Mouse (Mus musculus) kidney, postnatal 25 days (tissue): ENCODE measurements around the gene Gm12117.
A peak's percentile ranks its signal among the peaks of the same experiment; 100 is the strongest.

Experiments
- DNase-seq, 2 experiments: peaks; one replicate each; pipeline ENCODE4 v3.0.0; 2021; ENCODE audit warnings: mixed read lengths in 2 of 2

The Gm12117 gene

DNA sequence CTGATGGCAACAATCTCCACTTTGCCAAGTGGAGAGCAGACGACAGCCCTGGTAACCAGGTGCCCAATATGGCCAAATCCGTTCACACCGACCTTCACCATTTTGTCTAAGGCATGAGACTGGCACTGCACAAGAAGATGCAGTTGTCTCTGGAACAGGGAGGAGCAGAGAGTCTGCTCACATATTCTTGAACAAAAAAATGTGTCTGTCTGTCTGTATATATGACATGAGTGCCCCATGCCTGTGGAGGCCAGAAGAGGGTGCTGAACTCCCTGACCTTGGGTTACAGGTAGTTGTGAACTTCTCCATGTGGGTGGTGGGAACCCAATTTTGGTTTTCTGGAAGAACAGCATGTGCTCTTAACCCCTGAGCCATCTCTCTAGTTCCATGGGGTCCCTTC lies at the start of gene Gm12117:
Gene Gm12117, minus strand, starts transcription at position 101 of the 400 bp plus-strand sequence.
- DNase-seq, result no peak

- DNase-seq, result no peak
Observed at GRCm38 (mm10) chr11:33319006-33319611, 42.6 kb upstream of the Gm12117 start.

DNA sequence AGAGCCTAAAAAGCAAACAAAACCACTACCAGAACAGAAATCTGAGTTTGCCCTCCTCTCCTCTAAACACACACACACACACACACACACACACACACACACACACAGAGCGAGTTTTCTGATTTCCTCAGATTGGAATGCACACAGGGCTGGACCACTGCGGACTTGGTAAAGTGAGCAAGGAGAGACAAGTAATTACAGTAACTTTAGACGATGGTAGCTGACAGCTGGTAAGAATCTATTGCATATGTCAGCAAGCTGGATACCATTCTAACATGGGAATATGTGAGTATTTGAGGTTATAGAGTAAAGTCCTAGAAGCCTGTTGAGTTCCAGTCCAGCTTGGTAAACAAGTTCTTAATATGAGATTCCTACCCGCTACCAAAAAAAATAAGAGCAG lies 33.0 kb upstream of the Gm12117 start:
- DNase-seq, result no peak

- no peak for DNase-seq
Observed at GRCm38 (mm10) chr11:33300859-33301258, 24.3 kb upstream of the Gm12117 start.

GRCm38 (mm10) chr11:33299371-33299770 lies 22.8 kb upstream of the Gm12117 start:
- no peak for DNase-seq

DNA sequence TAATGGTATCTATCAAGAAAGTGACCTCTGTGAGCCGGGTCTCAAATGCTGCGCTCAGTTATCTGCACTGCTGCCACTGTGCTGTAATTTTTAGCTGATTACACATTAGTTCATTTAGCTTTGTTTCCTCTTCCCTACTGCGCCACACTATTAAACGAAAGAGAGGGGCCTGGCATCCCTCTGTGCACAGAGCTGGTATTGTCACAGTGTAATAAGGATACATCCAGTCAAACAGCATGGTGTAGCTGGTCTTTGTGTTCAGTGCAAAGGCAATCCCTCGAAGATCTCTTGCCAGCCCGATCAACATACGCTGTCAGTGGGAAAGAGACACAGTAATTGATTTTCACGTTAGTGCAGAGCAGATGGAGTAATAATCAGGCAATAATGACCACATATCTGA lies 20.6 kb upstream of the Gm12117 start:
- DNase-seq, result no peak

- DNase-seq, result peak in 1 of 2 experiments; percentile 6
Observed at GRCm38 (mm10) chr11:33295422-33295821, 18.9 kb upstream of the Gm12117 start.

DNA sequence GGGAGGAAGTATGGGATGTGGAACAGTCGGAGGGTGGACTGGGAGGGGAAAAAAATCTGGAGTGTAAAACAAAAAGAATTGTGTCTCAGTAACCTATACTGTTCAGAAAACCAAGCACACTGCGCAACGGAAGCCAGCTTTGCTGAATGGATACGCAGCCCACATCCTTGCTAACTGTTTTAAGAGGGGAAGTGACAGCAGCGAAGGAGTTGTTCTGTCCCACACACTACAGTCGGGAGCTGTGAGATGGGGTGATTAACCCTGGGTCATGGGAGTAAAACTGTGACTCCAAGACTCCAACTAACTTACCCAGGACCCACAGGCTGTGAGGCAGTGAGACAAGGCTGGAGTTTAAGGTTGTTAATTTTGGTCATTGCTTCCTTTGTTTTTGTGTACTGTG lies 17.5 kb upstream of the Gm12117 start:
- DNase-seq, result no peak

DNA sequence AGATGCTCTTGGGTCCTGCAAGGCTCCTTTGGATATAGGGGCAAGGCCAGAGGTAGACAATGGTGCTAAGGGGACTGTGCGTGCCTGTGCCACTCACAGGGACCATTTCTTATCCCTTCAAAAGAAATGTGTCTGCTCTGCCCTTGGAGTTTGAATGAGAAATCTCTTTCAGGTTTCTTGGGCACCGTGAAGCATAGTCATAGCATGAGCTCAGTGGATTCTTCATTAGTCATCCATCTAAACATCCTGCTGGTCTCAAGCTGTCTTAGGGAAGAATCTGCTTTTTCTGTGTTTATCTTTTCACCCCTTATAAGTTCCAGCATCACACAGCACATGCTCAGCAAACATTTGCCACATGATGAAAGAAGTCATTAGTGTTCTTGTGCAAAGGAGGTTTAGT lies 2.0 kb upstream of the Gm12117 start:
- DNase-seq, result no peak

GRCm38 (mm10) chr11:33274816-33275215 lies 1.7 kb downstream of the Gm12117 start:
- DNase-seq, result no peak

DNA sequence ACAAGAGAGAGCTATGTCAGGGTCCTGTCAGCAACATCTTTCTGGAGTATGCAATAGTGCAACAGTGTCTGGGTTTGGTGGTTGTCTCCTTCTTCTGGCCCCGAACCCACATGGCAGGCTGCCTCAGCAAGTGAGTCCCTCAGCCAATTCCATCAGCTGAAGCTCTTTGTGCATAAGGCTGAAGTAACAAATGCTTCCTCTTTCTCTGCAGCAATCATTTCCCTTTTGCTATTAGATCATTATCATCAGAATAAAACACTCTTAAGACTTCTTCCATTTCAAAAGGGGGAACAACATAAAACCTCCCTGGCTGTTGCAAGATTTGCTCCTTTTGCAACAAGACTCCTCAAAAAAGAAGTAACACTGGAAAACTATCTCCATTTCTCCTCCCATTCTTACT lies 2.2 kb downstream of the Gm12117 start:
- no peak for DNase-seq

DNA sequence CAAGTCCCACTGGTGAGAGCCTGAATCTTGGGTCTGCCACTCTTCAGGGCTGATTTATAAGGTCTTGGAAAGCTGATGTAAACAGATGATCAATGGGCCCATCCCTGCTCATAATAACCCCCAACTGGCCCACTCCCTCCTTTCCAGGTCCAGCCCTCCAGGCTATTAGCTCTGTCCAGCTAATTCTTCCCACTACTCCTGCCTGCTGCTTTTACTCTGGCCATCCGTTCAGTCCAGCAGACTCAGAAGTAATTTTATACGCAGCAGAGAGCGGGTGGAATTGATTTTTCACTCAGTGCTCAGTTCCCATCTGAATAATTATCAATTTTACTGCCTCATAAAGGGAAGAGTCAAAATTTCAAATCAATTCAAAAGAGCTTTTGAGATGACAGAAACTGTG lies 36.2 kb downstream of the Gm12117 start:
- DNase-seq, result no peak

DNA sequence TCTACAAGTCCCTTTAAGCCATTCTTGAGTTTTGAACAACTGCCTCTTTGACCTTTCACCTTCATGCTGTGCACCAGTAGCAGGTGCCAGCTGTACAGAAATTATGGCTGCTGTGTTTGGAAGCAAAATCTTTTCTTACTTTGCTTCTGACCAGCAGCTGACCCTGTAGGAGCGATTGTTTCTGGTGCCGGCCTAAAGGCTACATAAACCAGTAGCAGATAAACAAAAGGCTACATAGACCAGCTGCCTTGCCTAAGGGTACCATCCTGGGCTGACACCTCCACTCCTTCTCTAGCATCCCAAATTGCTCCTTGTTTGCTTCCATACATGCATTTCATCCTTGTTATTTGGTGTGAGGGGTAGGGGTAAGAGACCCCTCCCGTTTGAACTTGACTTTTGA lies 42.4 kb downstream of the Gm12117 start:
- no peak for DNase-seq

DNA sequence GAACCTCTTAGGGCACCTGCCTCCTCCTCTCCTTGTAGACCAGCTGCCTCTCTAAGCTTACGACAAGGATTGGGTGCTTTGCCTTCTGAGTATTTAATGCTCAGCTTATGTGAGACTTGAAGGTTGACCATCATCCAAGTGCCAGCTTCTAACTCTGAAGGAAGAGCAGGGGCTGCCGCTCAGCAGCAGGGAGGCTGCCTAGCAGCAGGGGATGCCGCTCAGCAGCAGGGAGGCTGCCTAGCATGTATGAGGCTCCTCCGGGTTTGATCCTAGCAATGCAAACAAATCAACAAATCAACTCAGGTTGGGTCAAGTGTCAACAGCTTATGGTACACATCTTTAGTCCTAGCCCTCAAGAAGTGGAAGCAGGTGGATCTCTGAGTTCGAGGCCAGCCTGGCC lies 44.5 kb downstream of the Gm12117 start:
- DNase-seq, result no peak

GRCm38 (mm10) chr11:33228186-33228585 lies 48.4 kb downstream of the Gm12117 start:
- no peak for DNase-seq

DNA sequence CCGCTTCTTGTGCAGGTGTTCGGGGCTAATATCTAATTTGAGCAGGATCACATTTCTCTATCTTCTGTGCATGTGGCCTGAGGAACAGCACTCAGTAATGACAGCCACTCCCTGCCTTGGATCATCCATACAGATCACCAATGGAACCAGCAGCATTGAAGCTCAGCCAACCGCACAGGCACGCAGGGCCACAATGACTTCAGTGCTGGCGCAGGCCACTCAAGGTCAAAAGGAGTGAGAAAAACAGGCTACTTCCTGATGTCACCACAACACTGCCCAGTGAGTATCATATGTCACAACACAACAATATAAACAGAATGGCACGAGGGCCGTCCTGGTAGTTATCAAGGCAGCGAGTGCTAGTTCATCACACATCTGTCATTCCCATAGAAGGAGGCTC lies 50.0 kb downstream of the Gm12117 start:
- DNase-seq, result no peak
